Mouse (Mus musculus) frontal cortex, postnatal 10 days (tissue): ENCODE data around the gene Plcb3.

ENCODE experiments used
- DNase-seq, 2 experiments: peaks; one replicate each; pipeline ENCODE4 v3.0.0; 2022; ENCODE audit warnings: low spot score in 2 of 2, mixed read lengths in 1 of 2

Plcb3 gene

GRCm38 (mm10) chr19:6975537-6976521 is at the start of gene Plcb3:
Gene Plcb3, minus strand, starts transcription at chr19:6976470.
- peak; percentile 77 to 85 for DNase-seq

DNA sequence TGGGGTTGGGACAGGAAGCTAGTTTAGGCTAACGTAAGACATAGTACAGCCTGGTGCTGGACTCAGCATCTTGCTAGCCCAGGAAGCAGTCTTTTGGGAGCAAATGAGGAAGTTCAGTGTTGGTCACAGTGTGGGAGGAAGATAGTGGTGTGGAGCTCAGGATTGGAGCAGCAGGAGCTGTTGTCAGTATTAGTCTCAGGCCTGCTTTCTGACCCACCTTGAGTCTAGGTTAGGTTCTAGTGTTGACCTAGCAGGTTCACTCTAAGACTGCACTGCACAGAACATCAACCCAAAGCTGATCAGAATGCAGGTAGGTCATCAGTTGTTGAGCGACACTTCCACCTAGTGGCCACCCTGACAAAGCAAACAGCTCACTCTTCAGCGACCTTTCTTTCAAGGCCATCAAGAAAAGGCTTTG is 44.0 kb upstream of the Plcb3 start:
- DNase-seq = no peak

- peak in 1 of 2 experiments; percentile 54 for DNase-seq
These were observed 42.9 kb upstream of the Plcb3 start, which contains the start of gene Fermt3 for GRCm38 (mm10) chr19:7019191-7019590. Gene Fermt3, minus strand, starts transcription at chr19:7019469.

GRCm38 (mm10) chr19:7018546-7018945 is 42.3 kb upstream of the Plcb3 start:
- DNase-seq = no peak

- DNase-seq = no peak
These were observed 41.5 kb upstream of the Plcb3 start for GRCm38 (mm10) chr19:7017541-7018457.

- no peak for DNase-seq
These were observed 38.3 kb upstream of the Plcb3 start for GRCm38 (mm10) chr19:7014481-7015135.

DNA sequence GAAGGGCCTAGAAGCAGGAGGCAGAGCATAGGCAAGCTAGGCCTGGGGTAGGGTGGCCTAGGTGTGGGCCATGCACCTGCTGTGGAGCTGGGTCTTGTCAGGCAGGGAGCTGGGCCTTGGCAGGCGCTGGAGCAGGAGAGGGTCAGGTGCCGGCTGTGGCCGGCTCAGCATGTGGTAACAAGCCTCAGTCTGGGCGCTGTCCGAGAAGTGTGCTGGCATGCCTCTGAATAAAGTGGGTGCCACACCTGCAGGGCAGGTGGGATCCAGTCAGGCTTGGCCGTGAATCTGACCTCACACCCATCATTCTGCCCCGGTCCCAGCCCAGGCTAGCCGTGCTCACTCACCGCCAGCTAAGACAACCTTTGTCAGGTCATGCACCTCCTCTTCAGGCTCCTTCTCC is 37.7 kb upstream of the Plcb3 start:
- DNase-seq = no peak

- no peak for DNase-seq
These were observed 36.2 kb upstream of the Plcb3 start for GRCm38 (mm10) chr19:7012426-7012825.

DNA sequence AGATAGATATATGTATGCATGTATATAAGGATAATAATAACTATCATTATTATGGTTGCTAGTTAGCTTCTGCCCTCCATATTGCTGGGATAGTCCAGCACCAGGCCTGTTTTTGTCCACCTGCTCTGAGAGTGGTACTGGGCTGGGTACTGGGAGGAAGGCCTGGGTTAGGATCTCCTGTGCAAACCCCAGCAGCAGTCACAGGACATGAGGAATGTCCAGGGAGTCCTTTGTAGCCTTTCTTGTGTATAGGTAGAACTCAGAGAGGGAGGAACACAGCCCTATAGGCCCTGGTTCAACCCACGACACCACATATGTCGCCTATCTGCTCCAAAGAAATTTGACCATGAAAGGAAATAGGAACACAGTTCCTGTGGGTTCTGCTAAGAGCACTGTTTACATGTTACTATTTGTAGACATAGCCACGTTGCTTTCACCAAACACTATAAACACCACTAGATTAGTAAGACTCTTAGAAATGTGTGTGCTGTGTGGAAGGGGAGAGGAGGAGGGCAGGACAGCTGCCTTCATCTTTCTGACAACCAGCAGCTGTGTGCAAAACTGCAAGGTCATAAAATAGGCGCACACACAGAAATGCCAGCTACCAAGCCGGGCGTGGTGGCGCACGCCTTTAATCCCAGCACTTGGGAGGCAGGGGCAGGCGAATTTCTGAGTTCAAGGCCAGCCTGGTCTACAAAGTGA is 30.8 kb upstream of the Plcb3 start:
- DNase-seq = no peak

- DNase-seq = no peak
These were observed 23.2 kb upstream of the Plcb3 start for GRCm38 (mm10) chr19:6999360-7000063.

DNA sequence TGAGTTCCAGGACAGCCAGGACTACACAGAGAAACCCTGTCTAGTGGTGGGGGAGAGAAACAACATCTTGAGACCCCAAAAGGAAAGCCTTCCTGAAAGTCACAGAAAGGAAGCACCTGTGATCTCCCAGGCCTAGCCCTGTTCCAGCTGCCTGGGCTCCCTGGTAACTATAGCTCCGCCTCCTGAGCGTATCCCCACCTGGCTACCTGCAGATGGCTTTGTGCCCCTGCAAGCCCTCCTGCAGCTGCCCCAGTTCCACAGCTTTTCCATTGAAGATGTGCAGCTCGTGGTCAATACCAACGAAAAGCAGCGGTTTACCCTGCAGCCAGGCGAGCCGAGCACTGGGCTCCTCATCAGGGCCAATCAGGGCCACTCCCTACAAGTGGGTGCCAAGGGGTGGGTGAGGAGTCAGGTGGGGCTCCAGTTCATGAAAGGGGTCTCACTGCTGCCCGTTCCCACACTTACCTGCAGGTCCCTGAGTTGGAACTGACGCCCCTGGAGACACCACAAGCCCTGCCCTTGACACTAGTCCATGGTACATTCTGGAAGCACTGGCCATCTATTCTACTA is 21.5 kb upstream of the Plcb3 start:
- no peak for DNase-seq

DNA sequence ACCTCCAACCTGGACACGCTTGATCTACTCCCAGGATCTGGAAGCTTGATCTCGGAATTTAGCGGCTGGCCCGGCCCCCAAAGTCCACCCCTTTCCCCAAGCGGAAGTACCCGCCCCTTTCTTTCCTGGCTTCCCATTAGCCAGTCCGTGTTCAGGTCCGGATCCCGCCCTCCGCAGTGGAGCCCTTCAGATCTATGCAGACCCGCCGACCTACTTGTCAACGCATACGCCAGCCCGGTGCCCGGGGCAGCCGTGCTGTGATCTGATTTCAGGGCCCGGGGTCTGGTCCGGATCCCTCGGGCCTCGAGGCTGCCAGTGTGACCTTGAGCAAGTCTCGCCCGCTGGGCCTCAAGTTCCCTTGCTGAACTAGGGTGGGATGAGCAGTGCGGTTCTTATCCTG is 19.7 kb upstream of the Plcb3 start, which contains the start of the genes Nudt22 and Trpt1:
Gene Nudt22, minus strand, starts transcription at position 112 of the 400 bp plus-strand sequence.
Gene Trpt1, plus strand, starts transcription at position 126 of the 400 bp plus-strand sequence.
- DNase-seq = peak; percentile 69 to 79

DNA sequence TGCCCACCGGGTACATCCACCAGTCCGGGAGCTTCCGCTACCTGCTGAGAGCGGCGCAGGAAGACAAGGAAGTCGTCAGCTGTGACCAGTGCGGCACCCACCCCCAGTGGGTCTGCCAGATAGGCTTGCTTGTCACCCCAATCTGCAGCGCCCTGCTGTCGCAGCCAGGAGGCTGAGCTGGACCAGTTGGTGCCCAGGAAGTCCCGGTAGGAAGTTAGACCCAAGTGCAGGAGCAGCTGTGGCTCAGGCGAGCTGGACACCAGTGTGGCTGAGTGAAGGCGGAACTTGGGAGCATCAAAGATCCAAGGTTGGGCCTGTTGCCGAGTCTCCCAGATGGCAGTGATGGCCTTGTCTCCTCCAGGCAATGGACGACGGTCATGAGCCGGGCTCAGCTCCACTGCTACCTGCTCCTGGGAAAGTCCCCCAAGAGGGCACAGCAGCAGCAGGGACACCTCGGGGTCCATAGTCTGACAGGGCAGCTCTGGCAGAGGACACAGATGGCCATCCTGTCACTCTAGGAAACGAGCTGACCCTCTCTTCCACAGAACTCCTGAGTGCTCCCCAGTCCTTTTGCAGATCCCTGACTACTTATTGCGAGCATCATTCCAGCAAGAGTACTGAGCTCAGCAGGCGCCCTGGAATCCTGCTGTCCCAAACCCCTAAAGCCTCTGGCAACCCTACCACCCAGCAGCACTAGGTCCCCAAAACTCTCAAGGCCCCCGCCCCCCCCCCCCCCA is 19.2 kb upstream of the Plcb3 start:
- no peak for DNase-seq

DNA sequence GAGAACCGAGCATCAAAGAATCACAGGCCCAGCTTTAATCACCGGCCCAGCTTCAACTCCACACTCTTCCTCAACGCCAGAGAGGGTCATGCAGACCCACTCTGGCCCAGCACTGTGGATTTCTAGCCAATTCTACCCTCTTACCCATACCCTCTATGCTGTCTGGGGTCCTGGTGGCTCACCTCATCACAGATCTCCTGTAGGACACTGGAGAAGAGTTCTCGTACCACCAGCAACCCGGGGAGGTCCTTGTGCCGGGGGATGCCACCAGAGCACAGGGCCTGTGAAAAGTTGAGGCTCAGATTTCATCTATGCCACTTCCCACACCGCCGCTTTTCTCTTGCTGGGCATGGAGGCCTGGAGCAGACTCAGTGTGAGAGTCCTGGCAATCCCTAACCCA is 18.2 kb upstream of the Plcb3 start:
- no peak for DNase-seq

DNA sequence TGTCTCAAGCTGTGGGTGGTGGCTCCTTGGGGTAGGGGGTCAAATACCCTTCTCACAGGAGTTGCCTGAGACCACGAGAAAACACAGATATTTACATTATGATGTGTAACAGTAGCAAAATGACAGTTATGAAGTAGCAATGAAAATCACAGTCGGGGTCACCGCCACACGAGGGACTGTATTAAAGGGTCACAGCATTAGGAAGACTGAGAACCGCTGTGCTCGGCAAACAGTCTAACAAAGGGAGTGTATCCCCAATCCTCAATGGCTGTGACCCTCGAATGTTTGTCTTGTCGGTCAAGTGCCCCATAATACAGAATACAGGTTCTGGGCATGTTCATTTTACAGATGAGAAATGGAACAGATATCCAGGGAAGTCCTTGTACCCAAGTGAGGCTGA is 17.7 kb upstream of the Plcb3 start:
- no peak for DNase-seq

- peak in 1 of 2 experiments; percentile 7 for DNase-seq
These were observed 16.9 kb upstream of the Plcb3 start for GRCm38 (mm10) chr19:6993011-6993770.

DNA sequence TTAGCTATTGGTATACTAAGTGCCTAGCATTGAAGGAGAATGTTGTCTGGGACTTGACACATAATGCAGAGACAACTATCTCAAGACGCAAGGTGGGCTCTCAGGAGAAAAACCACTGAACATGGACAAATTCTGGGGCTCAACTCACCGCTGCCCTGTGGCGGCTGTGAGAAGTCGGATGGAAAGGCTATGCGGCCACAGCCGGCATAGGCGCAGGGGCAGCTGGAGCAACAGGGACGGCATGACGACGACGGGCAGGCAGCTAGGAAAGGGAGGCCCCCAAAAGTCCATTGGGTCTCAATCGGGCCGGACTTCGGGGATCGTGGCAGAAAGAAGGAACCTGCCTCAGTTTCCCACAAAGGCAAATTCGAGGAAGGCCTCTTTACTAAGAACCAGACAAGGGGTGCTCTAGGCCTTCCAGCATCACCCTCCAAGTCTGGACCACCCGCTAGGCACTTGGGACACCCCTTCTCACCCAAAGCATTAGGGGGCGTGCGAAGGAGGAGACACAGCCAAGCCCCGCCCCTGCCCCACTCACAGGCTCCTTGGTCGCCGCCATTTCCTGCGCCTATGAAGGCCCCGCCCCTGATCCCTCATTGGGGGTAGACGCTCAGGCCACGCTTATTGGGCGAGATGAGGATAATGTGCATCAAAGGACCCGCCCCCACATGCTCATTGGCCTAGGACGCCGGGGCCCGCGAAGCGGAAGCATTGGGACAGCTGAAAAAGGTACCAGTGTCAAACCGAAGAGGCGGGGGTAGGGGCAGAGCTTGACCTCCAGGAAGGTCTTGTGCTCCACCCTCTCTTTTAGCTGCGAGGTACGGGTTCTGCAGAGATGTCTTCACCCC is 16.0 kb upstream of the Plcb3 start, which contains the start of gene Dnajc4:
Gene Dnajc4, minus strand, starts transcription at position 562 of the 848 bp plus-strand sequence.
- DNase-seq = peak; percentile 94 to 95
